Mouse (Mus musculus) liver, postnatal 0 days (tissue): ENCODE results near the gene Wdr17.

ENCODE experiments used
- CTCF ChIP-seq: sonication (generic); IDR thresholded peaks from 2 replicates; pipeline ENCODE4 v1.5.1; 2016; ENCODE audit warnings: antibody characterized with exemption, low read depth
- EP300 ChIP-seq: IDR thresholded peaks from 2 replicates; pipeline ENCODE4 v1.6.1; 2016; ENCODE audit warnings: antibody characterized with exemption, low read depth, mild to moderate bottlenecking

DNA sequence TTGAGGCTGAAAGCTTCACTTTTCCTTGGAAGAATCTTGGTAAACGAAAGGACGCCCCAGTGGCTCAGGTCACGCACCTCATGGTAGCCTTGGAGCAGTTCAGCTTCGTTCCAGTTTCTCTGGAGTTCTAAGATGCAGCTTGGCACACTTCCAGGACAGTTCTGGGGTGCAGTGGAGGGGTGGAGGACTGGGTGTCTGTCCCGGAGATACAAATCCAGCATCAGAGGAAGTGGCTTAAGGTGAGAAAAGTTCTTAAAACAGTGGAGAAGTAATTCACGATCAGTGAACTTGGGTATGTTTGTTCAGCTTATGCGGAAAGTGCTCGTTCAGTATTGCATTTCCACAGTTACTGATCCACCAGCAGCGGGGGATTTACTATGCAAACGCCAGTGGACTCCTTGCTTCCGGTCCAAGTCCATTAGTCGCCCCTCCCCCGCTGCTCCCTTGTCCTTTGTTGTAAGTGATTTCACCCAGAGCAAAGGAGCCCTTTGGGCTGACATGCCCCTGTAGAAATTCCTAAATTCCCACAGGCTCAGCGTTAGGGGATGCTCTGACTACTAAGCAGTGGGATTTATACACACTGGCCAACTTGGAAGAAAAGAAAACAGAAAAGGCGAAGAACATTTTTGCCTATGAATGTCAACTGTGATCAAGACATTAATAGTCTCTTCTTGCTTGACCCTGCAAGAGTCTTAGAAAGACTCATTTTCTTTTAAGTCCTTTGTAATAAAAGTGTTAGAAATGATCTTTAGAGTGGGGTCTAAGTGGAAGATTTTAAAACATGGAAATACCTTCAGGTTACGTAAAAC lies 106.6 kb downstream of the Wdr17 start:
- TF ChIP-seq EP300 (no peak), CTCF (no peak)
